Mouse (Mus musculus) embryonic facial prominence, embryonic 11.5 days (tissue): Measurements from ENCODE around the gene Bpifb4. TPM values are rescaled to one million over a fixed set of nuclear protein-coding genes. Genes with fewer than 3 reads are reported as not detected.

Source experiments
- ATAC-seq: fragments of 200-750 bp; cut with Nextera tagmentation; replicated peaks from 2 replicates; pipeline ENCODE4 v1.8.0; 2017; ENCODE audit warnings: low read depth; ENCODE audit not compliant: insufficient number of reproducible peaks, low FRiP score, low TSS enrichment
- DNase-seq: peaks from one replicate; pipeline ENCODE4 v3.0.0-alpha.2; 2015; ENCODE audit warnings: low spot score
- H3K27ac ChIP-seq: fragments of 300-500 bp; sonication (generic); replicated peaks from 2 replicates; pipeline ENCODE4 v1.5.1; 2014; ENCODE audit warnings: mild to moderate bottlenecking, low read depth, low read length, control low read depth
- H3K27me3 ChIP-seq: fragments of 300-500 bp; sonication (generic); 2 replicates; pipeline ENCODE4 v1.6.1; 2014; ENCODE audit warnings: mild to moderate bottlenecking, low read length, moderate library complexity, mixed read lengths; ENCODE audit not compliant: control insufficient read depth, insufficient read depth
- H3K36me3 ChIP-seq: fragments of 300-500 bp; sonication (generic); replicated peaks from 2 replicates; pipeline ENCODE4 v1.6.1; 2014; ENCODE audit warnings: low read depth, mild to moderate bottlenecking, low read length, moderate library complexity, mixed read lengths; ENCODE audit not compliant: control insufficient read depth, insufficient read depth
- H3K4me1 ChIP-seq: fragments of 300-500 bp; sonication (generic); 2 replicates; pipeline ENCODE4 v1.6.1; 2014; ENCODE audit warnings: low read length, mixed read lengths; ENCODE audit not compliant: control insufficient read depth, insufficient read depth
- H3K4me2 ChIP-seq: fragments of 300-500 bp; sonication (generic); 2 replicates; pipeline ENCODE4 v1.6.1; 2014; ENCODE audit warnings: low read depth, mild to moderate bottlenecking, control low read depth, low read length, moderate library complexity
- H3K4me3 ChIP-seq: fragments of 300-500 bp; sonication (generic); 2 replicates; pipeline ENCODE4 v1.5.1; 2014; ENCODE audit warnings: low read depth, low read length, control low read depth
- H3K9ac ChIP-seq: fragments of 300-500 bp; sonication (generic); replicated peaks from 2 replicates; pipeline ENCODE4 v1.6.1; 2014; ENCODE audit warnings: mild to moderate bottlenecking, control low read depth, low read length
- H3K9me3 ChIP-seq: fragments of 300-500 bp; sonication (generic); replicated peaks from 2 replicates; pipeline ENCODE4 v1.6.1; 2016; ENCODE audit warnings: mild to moderate bottlenecking, low read length, inconsistent platforms, mixed read lengths; ENCODE audit not compliant: control insufficient read depth
- WGBS: fragments of 180-500 bp; shearing (Covaris S2); extraction: QIAGEN DNeasy Blood & Tissue Kit; methylation state at CpG from one replicate; pipeline ENCODE4 v1.1.7; 2014; 5-methylcytosine and 5-hydroxymethylcytosine counted together
- polyA plus RNA-seq: library from polyadenylated mRNA; unstranded; fragments of >200 nt; fragmentation: Nextera tagmentation; extraction: Ambion mirVana; gene quantifications from 2 replicates; pipeline ENCODE4 v1.2.1, GENCODE M21; 2014

Gene Bpifb4
- polyA plus RNA-seq, 1 experiment from 2014 or later: not detected

DNA sequence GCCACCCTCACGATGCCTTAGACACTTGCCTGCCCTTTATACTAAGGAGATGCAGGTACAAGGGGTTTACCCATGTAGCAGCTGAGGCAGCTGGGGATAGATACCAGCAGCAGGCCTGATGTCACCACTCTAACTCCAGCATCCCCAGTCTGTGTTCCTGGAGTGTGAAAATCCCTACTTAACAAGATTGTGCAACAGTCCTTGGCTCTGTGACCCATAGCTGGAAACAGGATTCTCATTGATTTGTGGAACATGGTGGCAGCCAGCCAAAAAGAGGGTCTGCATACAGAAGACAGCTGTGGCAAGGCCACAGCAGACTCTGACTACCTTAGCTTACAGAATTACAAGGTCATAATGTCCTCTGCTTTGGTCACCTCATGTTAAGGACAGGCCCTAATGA is 67.1 kb downstream of the Bpifb4 start:
- H3K4me3 ChIP-seq: no peak overlapping the region

DNA sequence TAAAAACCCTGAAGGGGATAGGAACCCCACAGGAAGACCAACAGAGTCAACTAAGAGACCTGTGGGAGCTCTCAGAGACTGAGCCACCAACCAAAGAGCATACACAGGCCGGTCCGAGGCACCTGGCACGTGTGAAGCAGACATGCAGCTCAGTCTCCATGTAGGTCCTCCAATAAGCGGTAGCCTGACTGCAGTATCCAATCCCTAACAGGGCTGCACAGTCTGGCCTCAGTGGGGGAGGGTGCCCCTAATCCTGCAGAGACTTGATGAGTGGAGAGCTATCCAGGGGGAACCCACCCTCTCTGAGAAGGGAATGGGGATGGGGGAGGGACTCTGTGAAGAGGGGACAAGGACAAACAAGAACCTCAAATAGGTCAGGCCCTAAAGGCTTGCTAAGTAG is 67.7 kb downstream of the Bpifb4 start:
- WGBS: 81% methylated on average over 4 of the region's 4 CpGs

More for the DNA sequence above, 67.1 kb downstream of the Bpifb4 start:
- no peak overlapping the region for H3K4me2 ChIP-seq
- WGBS: 83% methylated on average over 1 of the region's 1 CpGs
- no peaks in the 10 kb centered on the region for H3K27me3 ChIP-seq
- H3K4me1 ChIP-seq: no peaks in the 10 kb centered on the region
- no peaks in the 10 kb centered on the region for H3K9me3 ChIP-seq
- H3K36me3 ChIP-seq: no peaks in the 10 kb centered on the region
- H3K27ac ChIP-seq: no peak overlapping the region
- ATAC-seq (no peak), DNase-seq (no peak)
- H3K9ac ChIP-seq: no peak overlapping the region

DNA sequence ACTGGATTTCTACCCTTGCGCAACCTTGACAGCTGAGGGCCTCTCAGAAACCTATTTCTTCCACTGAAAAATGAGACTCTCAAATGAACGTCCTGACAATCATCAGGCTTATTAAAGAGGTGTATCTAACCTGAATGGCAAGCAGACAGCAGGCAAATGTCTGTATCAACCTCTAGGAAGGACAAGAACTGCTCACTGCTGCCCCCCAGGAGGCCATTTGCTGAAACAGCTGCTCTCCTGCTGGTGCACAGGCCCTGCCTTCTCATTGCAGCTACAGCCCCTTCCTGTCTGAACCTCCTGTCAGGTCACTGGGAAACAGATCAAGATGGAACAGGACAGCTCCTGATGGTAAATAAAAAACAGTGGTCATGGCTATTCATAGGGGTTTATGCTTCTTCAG is 68.3 kb downstream of the Bpifb4 start:
- Histone ChIP-seq H3K9ac (no peak overlapping the region), H3K4me2 (no peak overlapping the region), H3K27me3 (no peaks in the 10 kb centered on the region), H3K4me3 (no peak overlapping the region), H3K9me3 (no peaks in the 10 kb centered on the region), H3K36me3 (no peaks in the 10 kb centered on the region), H3K27ac (no peak overlapping the region), H3K4me1 (no peaks in the 10 kb centered on the region)
- no peak for DNase-seq
- 81% methylated on average over 2 of the region's 2 CpGs for WGBS
- ATAC-seq: no peak

More for the DNA sequence above, 67.7 kb downstream of the Bpifb4 start:
- no peaks in the 10 kb centered on the region for H3K36me3 ChIP-seq
- no peak overlapping the region for H3K4me3 ChIP-seq
- H3K9ac ChIP-seq: no peak overlapping the region
- no peak overlapping the region for H3K4me2 ChIP-seq
- no peaks in the 10 kb centered on the region for H3K9me3 ChIP-seq
- H3K4me1 ChIP-seq: no peaks in the 10 kb centered on the region
- H3K27ac ChIP-seq: no peak overlapping the region
- H3K27me3 ChIP-seq: no peaks in the 10 kb centered on the region
- ATAC-seq (no peak), DNase-seq (no peak)

DNA sequence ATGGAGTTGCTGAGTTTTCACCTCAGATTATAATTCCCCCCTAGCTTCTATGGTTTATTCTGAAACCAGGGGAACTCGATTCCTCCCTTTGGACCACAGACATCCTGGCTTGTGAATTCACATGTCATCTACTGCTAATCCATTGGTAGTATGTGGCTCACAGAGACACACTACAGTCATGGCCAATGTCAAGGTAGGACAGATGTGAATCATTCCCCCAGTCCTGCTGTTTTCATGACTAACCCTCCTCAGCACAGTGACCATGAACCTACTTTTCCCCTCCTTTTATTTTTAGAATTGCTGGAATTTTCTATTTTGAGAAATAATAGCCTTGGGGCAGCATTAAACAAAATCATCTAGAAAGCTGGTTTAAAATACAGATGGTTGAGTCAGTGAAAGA is 69.4 kb downstream of the Bpifb4 start:
- Histone ChIP-seq H3K4me2 (no peak overlapping the region), H3K9me3 (no peaks in the 10 kb centered on the region), H3K4me3 (no peak overlapping the region), H3K9ac (no peak overlapping the region), H3K36me3 (no peaks in the 10 kb centered on the region), H3K27ac (no peak overlapping the region), H3K4me1 (no peaks in the 10 kb centered on the region), H3K27me3 (no peaks in the 10 kb centered on the region)
- ATAC-seq: no peak
- WGBS: 86% methylated on average over 1 of the region's 1 CpGs
- no peak for DNase-seq

- Histone ChIP-seq H3K9me3 (no peaks in the 10 kb centered on the region), H3K4me2 (no peak within 1 kb of the TSS), H3K4me3 (no peak within 1 kb of the TSS), H3K27me3 (no peaks in the 10 kb centered on the region), H3K9ac (no peak within 1 kb of the TSS), H3K36me3 (no peaks in the 10 kb centered on the region), H3K27ac (no peak within 1 kb of the TSS), H3K4me1 (no peaks in the 10 kb centered on the region)
- ATAC-seq (no peak), DNase-seq (no peak)
- 83% methylated on average over 3 of the region's 3 CpGs for whole genome bisulfite sequencing
Measured at GRCm38 (mm10) chr2:154007965-154008364, 70.0 kb downstream of the Bpifb4 start, which contains the start of gene Bpifa2. Gene Bpifa2, plus strand, starts transcription at chr2:154008265.

Other genes starting within 250 kb of the Bpifb4 start
- not detected in 2 replicates for gene Dnmt3c, start 241.6 kb upstream of the Bpifb4 start, polyA plus RNA-seq
- 340 and 368 TPM in 2 replicates for gene Mapre1, start 196.9 kb upstream of the Bpifb4 start, polyA plus RNA-seq
- not detected in 2 replicates for gene Efcab8, start 158.3 kb upstream of the Bpifb4 start, polyA plus RNA-seq
- gene Sun5, start 67.1 kb upstream of the Bpifb4 start, polyA plus RNA-seq: not detected in 2 replicates
- not detected in 2 replicates for gene Bpifb2, start 63.2 kb upstream of the Bpifb4 start, polyA plus RNA-seq
- gene Bpifb6, start 37.8 kb upstream of the Bpifb4 start, polyA plus RNA-seq: not detected in 2 replicates
- not detected in 2 replicates for gene Bpifb3, start 20.0 kb upstream of the Bpifb4 start, polyA plus RNA-seq
- gene Bpifa6, start 36.7 kb downstream of the Bpifb4 start, polyA plus RNA-seq: not detected in 2 replicates
- gene Bpifa2, start 70.1 kb downstream of the Bpifb4 start, polyA plus RNA-seq: not detected in 2 replicates
- not detected in 2 replicates for gene Bpifa3, start 192.1 kb downstream of the Bpifb4 start, polyA plus RNA-seq
- gene Bpifa1, start 204.7 kb downstream of the Bpifb4 start, polyA plus RNA-seq: not detected in 2 replicates
- not detected in 2 replicates for gene Bpifa5, start 224.4 kb downstream of the Bpifb4 start, polyA plus RNA-seq